Mouse (Mus musculus): ENCODE measurements at regions not wholly inside any gene's neighbourhood (a gene's known extent, or its start where the extent isn't known, plus 50 kb on each side); places are given as distances from the start of the nearest gene placed in this dataset.

DNA sequence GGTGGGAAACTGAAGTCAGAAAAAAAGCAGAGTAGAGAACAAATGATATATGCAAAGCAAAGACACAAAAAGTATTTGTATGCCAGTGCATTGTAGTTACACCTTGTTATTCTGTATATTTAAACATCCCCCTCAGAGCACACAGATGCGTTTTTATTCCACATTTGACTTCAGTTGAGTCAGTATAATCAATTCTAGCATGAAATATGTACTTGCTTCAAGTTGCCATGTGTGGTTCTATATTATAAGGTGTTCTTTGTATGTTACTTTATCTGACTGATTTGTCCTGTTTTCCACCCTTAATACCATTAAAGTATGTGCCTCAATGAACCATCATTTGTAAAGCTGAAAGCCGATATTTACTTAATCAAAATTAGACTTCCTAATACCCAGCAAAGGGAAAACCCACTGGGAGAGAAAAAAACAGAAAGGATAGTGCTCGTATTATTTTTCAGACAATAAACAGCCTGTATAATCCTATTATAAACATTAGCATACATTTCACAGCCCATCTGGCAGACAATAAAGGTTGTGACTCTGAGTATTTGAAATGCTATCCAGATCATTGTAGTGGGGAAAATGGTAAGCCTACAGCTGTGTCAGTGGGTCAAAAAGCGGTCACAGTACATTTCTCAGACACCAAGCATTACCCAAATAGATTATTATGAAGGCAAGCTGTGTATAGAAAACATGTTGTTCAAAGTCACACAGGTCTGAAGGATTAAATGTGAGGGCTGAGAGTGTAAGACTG, 189.1 kb upstream of the Bmp2 start:
- no peak for DNase-seq (ENCODE audit: low spot score)

DNA sequence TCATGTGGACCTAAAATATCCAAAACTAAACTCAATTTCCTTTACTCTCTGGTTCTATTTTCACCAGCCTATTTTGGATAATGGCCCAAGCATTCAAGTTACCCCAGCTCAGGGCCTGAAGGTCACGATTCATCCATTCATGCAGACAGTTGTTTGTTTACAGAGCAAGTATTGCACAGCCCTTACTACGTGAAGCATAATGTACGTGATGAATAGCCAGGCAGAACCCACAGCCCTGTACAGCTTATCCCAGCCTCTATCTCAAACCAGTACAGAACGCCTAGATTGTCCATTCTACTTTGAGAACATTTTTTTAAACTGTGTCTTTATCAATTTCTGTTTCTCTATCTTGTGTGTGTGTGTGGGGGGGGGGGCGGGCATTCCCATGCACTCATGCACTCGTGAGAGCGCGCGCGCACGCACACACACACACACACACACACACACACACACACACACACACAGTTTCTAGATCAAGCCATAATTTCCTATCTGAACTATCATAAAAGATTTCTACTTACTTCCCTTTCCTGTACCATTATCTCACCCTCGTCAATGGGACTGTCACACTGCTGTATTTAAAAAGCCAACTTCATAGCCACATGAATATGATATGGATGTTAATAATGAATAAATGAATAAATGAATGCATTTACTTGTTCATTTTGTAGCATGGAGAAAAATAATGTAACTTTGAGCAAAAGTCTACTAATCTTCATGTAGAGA, 180.3 kb upstream of the Bmp2 start:
- no peak for DNase-seq (ENCODE audit: low spot score)

DNA sequence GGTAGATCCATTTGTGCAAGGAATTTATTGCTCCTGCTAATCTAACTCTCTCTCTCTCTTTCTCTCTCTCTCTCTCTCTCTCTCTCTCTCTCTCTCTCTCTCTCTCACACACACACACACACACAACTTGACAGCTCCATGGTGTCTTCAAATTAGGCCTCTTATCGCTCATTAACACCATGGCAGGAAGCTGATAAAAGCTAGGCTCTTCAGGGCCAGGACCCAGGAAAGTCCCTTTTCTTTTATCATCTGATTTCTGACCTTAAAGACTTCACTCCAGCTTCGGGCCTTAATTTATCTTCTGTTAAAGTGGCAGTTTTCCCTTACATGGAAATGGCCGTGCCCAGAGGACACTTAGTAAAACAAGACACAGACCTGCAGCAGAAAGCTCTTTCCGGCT, 178.4 kb upstream of the Bmp2 start:
- DNase-seq (ENCODE audit: low spot score), result no peak

DNA sequence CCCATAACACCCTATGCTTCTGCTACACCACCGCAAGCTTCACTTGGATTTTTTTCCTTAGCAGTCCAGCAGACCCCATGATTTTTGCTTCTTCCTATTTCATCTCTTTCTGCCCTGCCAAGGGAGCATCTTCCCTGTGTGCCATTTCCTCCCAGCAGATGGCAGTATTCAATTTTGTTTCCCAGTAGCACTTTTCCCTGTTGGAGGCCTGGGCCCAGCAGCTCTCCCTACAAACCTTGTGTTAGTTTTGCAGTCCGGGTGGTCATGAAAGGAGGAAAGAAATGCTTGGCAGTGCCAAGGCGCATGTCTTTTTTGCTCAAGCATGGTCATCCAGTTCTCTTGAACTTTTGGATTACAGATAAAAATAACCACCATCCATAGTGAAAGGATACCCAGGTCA, 170.9 kb upstream of the Bmp2 start:
- DNase-seq (ENCODE audit: low spot score), result peak; percentile 67

DNA sequence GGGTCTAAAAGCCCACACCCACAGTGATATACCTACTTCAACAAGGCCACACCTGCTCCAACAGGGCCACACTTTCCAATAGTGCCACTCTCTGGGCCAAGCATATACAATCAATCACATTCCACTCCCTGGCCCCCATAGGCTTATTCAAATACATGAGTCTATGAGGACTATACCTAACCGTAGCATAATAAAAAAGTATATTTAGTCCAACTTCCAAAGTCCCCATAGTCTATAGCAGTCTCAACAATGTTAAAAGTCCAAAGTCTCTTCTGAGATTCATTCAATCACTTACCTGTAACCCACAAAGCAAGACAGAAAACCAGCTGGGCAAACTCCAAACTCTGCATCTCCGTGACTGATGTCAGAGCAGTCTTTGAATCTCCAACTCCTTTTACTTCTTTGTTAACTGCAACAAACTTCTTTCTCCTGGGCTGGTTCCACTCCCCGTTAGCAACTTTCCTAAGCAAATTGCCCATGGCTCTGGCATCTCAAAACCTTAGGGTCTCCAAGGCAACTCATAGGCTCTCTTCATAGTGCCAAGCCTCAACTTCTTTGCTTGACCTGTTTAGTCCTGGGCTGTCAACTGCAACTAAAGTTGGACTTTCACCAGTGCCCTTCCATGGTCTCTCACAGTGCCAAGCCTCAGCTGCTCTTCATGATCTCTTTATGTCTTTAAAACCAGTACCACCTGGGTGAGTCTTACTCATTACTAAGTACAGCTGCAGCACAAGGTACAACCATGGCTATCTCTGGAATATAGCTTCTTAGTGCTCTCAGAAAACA, 168.6 kb upstream of the Bmp2 start:
- DNase-seq (ENCODE audit: low spot score), result no peak

DNA sequence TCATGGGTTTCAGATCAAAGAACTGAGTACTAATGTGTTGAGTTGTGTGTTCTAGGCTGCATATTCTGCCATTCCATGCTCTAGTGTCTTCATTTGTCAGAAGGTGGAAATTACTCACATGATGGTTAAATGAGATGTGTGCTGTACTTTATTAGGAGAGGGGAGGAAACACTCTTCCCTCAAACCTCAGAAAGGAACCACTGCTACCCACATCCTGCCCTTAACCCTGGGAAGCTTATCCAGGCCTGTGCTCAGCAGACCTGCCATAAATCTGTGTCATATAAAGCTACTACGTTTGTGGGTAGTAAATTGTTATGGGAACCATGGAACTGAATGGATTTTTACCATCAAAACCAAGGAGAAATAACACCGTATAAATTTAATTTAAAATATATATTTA, 166.7 kb upstream of the Bmp2 start:
- no peak for DNase-seq (ENCODE audit: low spot score)

DNA sequence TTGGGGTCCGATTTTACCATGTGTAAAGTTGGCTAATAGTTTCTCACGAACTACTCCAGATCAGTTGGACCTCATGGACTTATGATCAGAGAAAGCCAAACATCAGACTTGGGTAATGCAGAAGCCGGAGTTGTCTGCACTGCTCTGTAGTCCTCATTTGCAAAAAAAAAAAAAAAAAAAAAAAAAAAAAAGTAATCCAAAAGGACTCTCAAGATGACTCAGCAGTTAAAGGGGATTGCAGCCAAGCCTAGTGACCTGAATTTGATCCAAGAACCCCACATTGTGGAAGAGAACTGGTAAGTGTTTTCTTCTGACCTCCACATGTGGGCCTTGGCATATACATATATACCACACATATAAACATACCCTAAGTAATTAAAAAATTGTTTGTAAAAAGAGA, 164.6 kb upstream of the Bmp2 start:
- DNase-seq (ENCODE audit: low spot score), result no peak

DNA sequence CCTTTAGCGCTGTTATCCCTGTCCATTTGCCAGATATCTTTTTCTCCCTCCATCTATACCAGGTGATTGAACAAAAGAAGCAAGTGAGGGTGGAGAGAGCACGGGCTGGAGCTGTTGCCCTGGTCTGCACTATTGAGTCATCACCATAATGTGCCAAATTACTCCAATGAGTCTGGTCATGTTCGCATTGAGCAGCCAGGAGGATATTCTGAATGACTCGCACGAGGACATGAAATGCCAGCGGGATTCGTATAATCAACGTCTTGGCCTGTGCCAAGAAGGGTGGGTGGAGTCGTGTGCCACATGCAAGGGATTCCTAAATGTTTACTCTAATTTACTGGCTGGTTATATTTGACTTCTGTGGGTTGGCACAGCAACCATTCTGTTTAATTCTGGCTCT, 159.7 kb upstream of the Bmp2 start:
- DNase-seq (ENCODE audit: low spot score), result peak; percentile 37

DNA sequence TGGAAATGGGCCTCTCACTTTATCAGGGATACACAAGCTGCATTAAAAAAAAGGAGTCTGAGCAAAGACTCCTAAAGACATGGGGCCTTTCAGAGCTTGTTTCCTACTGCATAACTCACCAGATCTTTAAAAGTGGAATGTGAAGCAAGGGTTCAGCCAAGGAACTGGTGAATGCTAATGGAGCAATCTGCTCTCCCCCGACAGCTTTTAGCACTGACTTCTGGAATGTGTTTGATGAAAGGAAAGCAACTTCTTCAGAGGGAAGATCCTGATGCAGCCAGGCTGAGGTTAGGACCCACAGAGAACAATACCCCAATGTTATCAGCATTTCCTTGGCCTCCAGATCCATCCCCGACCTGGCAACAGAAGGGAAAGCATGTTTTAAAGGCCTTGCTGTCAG, 154.4 kb upstream of the Bmp2 start:
- DNase-seq (ENCODE audit: low spot score), result no peak

DNA sequence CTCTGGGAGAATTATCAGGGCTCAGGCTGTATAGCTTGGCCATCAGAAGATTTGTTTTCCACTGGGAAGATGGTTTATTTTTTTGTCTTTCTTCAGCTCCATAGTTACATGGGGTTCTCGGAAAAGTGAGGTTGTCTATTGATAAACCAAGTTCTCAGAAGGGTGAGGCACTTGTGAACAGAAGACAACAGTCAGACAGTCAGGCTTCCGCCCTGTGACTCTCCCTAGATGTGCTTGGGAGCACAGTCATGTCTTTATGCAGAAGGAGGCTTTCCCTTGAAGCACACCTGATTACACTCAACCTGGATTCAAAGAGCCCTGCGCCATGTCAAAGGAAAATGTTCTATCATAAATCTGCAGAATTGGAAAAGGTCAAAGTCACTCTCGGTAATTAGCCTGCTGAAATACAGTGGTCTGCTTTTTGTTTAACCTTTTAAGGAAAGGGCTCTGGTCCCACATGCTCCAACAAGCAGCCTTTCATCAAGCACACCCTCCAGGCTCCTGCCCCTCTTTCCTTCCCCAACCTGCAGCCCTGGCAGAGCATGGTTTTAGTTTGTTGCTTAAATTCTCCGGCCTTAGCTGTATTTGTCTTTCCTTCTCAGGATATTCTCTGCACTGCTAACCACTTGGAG, 152.8 kb upstream of the Bmp2 start:
- no peak for DNase-seq (ENCODE audit: low spot score)

DNA sequence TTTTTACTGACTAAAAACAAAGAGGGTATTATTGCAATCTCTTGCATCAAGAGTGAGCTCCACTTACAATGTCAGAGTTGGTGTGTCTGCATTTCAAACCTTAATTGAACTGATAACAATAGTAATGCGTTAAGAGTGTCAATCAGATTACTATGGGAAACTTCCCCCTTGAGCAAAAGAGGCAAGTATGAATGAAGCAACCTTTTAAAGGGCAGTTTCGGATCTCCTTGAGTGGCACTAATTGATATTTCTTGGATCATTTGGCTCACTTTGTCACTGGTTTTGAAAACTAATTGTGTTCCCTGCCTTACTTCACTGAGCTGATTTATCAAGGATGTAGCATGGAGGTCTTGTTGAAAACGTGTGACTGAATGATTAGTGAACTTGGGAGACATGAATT, 151.0 kb upstream of the Bmp2 start:
- no peak for DNase-seq (ENCODE audit: low spot score)

DNA sequence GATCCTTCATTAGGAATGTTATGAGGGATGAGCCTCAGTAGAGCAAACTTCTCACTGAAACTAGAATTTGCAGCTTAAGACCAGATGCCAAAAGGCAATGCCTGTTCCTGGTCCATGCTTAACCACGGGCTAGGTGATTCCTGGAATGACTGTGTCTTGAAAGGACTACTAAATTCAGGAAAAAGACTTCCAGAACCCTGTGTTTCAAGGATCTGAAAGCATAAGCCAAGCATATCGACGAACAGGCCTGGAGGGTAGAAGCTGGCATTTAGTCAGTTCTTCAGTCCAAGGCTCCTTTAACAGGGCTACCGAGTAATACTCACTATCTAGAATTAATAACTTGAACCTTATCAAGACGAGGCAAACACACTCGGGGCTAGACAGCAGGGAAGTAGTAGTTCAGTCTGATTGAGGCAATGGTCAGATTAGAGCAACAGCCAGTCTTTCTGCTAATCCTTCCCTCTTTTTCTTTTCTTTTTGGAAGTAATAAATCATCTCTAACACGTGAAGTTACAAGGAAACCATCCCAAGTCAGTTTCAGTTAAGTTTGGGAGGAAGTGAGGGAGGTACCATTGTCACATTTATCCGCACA, 134.9 kb upstream of the Bmp2 start:
- no peak for DNase-seq (ENCODE audit: low spot score)

DNA sequence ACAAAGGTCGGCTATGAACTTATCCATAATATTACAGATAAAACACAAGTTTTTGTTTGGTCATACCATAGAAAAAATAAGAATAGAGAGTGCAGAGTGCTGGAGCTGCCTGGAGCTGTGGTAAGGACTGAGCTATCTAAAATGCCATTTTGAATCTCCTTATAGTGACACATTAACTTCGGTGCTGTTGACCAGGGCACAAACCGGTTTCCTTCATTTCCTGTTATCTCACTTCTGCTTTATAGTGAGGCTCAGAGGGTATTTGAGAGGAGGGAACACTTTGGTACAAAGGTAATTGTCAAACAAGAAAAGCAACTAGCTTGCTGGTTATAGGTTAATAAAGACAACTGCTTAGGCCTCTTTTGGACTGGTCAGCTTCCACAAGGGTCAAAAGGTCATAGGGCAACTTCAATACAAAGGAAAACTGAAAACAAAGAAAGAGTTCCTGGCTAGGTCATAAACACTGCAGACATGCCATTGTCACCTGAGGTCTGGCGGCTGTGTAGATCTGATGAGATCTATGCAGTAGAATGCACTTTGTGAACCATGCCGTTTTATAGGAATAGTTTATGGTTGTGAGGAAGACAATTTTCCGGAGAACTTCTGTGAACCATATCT, 132.2 kb upstream of the Bmp2 start:
- peak; percentile 7 for DNase-seq (ENCODE audit: low spot score)

DNA sequence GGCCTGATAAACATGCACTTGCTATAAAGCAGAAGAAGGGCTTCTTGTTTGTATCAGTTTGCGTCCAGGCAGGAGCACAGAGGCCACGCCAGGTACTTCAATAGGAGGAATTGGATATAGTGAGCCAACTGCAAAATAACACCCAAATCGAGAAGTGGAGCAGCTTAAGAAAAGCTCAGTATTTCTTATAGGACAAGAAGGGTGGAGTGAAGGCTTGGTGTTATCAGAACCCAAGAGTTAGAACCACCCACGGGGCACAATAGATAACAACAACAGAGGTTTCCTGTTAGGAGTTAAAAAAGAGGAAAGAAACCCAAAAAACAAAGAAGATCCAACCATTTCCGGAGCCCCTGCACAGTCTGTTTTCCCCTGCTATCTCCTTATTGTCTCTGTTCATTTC, 126.4 kb upstream of the Bmp2 start:
- no peak for DNase-seq (ENCODE audit: low spot score)

DNA sequence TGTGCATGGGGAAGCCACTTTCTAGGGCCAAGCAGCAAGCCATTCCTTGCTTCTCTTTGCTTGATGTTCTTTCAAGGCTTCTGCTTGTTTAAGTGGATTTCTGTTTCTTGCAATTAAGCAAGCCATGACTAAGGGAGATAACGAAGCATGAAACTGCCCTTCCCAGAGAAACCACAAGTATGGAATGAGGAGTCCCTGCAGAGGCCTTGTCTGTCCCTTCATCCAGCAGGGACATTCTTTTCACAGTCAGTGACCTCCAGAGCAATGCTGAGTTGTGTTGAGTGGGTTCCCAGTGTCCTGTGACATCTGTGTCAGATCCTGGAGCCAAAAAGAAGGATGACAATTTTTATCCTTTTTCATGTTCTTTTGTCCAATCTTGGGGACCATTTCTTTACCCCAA, 124.9 kb upstream of the Bmp2 start:
- DNase-seq (ENCODE audit: low spot score), result no peak

DNA sequence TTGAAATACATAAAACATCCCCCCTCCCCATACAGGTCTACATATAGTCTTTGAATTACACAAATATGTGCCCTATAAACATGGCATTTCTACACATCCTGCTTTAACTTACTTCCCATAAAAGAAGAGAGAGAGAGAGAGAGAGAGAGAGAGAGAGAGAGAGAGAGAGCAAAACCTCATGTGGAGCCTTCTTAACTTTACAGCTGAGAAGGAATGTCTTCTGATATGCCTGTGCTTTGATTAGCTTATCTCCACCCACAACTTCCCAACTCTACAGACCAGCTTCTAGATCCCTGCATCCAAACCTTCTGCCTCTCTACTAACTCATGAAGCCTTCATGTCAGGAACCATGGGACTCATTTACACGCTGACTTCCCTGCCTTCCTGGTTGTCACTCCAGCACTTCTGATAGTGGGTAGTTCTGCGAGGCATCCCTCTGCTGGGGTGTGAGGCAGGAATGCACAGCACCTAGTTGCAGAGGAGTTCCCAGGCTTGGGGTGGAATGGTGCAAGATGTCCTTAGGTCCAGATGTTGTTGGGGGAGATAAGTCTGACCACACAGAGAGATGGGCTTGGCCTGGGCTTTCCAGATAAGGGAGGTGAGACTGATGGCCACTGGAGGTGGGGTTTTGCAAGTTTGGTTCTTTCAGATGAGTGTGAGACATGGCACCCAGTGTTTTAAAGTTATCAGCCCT, 122.4 kb upstream of the Bmp2 start:
- no peak for DNase-seq (ENCODE audit: low spot score)

DNA sequence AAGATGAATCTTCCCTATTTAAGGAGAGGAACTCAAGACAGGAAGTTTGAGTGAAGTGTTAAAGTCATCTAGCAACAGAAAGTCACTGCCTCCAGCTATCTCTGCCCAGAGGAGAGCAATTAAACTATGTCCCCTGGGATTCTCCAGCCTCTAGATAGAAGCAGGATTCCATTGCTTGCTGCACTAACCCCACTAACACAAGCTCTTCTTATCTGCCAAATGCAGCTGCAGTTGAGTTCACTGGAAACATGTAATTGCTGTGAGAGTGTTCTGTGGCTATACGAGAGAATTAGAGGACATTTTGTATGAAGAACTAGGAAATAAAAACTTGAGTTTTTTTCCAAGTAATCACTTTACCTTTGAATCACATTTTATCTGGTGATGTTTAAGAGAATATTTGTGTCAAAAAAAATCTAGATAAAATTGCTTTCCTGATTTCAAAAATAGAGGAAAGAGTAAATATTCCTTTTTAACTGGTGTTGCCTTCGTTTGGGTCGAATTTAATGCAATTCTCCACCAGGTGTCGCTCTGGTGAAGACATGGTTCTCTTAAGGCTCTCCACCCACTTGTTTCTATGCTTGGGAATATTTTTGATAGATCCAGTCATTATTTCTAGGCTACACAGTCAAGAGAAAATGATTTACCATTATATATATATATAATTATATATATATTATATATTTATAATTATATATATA, 121.1 kb upstream of the Bmp2 start:
- DNase-seq (ENCODE audit: low spot score), result peak; percentile 59

DNA sequence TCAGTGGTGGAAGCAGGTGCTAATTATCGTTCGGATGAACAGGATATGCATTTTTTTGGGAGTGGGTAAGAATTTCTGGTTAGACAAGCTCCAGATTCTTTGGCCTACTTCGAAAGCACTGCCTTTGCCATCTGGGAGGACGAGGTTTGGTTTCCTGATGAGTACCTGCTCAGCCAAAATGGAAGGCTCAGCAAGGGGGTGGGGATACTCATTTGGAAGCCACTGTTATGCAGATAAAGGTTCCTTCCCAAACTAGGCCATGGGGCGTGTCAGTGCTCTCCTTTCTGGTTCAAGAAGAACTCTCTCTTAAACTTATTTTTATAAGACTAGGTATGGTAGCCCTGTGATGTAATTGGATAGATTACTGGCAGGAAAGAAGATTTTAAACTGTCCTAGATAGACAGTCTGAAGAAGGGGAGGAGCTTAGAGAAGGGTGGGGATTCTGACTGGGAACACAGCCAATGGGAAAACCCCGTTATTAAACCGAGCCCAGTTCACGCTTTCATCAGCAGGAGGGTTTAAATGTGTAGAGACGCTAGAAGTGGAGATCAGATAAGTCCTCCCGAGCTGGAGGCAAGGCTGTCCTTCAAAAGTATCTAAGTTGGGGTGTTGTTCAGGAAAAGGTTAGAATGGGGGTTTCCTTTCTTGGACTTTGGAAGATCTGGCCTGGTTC, 119.7 kb upstream of the Bmp2 start:
- DNase-seq (ENCODE audit: low spot score), result no peak

DNA sequence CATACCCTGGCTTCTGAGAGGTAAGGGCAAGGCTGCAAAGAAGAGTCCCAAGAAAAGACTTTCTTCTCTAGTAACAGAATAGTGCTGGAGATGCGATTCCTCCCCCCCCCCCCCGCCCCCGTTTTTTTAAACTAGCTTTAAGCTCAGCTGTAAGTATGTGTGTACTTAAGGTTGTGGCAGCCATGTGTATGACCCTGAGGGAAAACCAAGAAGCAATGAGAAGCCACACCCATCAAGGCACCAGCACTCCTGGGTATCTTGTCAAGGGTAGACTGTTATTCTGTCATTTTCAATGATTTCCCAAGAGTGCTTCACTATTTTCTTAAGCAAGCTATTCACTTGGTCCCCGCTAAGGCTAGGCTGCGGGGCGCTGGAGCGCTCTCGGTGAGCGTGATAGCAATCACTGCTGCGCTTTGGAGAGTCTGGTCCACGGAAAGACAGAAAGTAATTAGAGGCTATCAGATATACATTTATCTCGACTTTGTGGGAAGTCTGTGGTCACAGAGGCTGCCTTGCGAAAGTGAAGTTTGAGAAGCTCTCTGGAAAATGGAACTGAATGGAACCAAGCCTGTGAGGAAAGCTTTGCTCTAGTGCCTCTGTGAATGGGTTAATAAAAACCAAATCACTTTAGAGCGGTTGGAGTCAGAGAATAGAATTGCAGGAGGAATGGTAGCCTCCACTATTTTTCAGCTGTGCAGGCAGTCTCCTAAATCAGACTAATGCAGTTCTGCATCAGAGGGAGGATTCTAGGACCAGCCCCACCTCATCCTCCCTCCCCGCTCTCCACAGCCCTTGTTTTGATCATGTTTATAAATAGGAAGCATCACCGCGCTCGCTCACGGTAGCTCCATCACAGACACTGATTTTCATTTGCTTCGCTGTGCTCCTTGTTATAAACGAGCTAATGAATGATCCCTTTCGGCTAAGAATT, 114.8 kb upstream of the Bmp2 start:
- DNase-seq (ENCODE audit: low spot score), result no peak

Measured in urinary bladder, postnatal 14 days (tissue).